ENCODE assay signal across 18 mouse cellular contexts in genomic region chr5:103526668-103527436, GRCm38 (mm10).
A peak's percentile ranks its signal among the peaks of the same experiment; 100 is the strongest.
DNase-seq lines count a peak whose midpoint lies in the region; ATAC-seq and TF ChIP-seq lines count a peak whose summit lies in the region.
"Had no signal": no experiment of that assay in that cellular context is flagged by ENCODE, and none has a peak within 500 bp of the region (broad histone marks: within the 10 kb centered on the region; RNA-seq: fewer than 3 reads in every experiment).

No protein-coding gene starts in this region.

- H3K4me3 ChIP-seq in forebrain, embryonic 14.5 days (ENCODE audit: low read depth, low read length), result no peak overlapping the region
- H3K4me3 ChIP-seq in forebrain, embryonic 16.5 days (replicated peaks; ENCODE audit: low read length), result no peak overlapping the region
- H3K4me3 ChIP-seq in kidney, embryonic 15.5 days (replicated peaks), result no peak overlapping the region
- H3K4me3 ChIP-seq in midbrain, embryonic 14.5 days (replicated peaks; ENCODE audit: low read depth, low read length), result no peak overlapping the region
- no peak overlapping the region for H3K4me3 ChIP-seq in midbrain, postnatal 0 days (ENCODE audit: low read depth, low read length)
- H3K4me3 ChIP-seq in liver, embryonic 11.5 days (ENCODE audit: low read depth, low read length), result no peak overlapping the region
- H3K4me3 ChIP-seq: embryonic facial prominence, embryonic 12.5 days; heart, adult 2 months; heart, embryonic 12.5 days; hindbrain, embryonic 15.5 days had no signal

- H3K27ac ChIP-seq in forebrain, embryonic 14.5 days (ENCODE audit: low read depth, low read length), result 0 out of 2 replicates have a peak overlapping the region, but pooled peaks have one; percentile 29
- no peak overlapping the region for H3K27ac ChIP-seq in forebrain, embryonic 16.5 days (ENCODE audit: low read length)
- 0 out of 2 replicates have a peak overlapping the region, but pooled peaks have one; percentile 24 for H3K27ac ChIP-seq in kidney, embryonic 15.5 days
- H3K27ac ChIP-seq in midbrain, embryonic 14.5 days (replicated peaks; ENCODE audit: low read depth, low read length), result no peak overlapping the region
- H3K27ac ChIP-seq in midbrain, postnatal 0 days (ENCODE audit: low read depth, low read length), result no peak overlapping the region
- no peak overlapping the region for H3K27ac ChIP-seq in liver, embryonic 11.5 days (ENCODE audit: low read depth, low read length)
- H3K27ac ChIP-seq: embryonic facial prominence, embryonic 12.5 days; heart, adult 2 months; hindbrain, embryonic 15.5 days had no signal

- no peaks in the 10 kb centered on the region for H3K27me3 ChIP-seq in forebrain, embryonic 14.5 days (replicated peaks; ENCODE audit: control insufficient read depth, insufficient read depth, low read length)
- no peaks in the 10 kb centered on the region for H3K27me3 ChIP-seq in forebrain, embryonic 16.5 days (replicated peaks; ENCODE audit: control insufficient read depth, insufficient read depth, low read length)
- no peaks in the 10 kb centered on the region for H3K27me3 ChIP-seq in kidney, embryonic 15.5 days
- no peaks in the 10 kb centered on the region for H3K27me3 ChIP-seq in midbrain, embryonic 14.5 days (ENCODE audit: control insufficient read depth, insufficient read depth, low read length)
- H3K27me3 ChIP-seq in midbrain, postnatal 0 days (ENCODE audit: insufficient read depth, low read length), result no peaks in the 10 kb centered on the region
- no peaks in the 10 kb centered on the region for H3K27me3 ChIP-seq in liver, embryonic 11.5 days (replicated peaks; ENCODE audit: control insufficient read depth, insufficient read depth, low read length)
- H3K27me3 ChIP-seq: embryonic facial prominence, embryonic 12.5 days; heart, embryonic 12.5 days; hindbrain, embryonic 15.5 days had no signal

- TF ChIP-seq CTCF in midbrain, postnatal 0 days (IDR thresholded peaks at IDR 0.05), result no peak
- no peak for TF ChIP-seq CTCF in brain, embryonic 14.5 days (IDR thresholded peaks at IDR 0.05; ENCODE audit: borderline replicate concordance, extremely low read depth, insufficient read depth, insufficient read length)

- H3K4me1 ChIP-seq in forebrain, embryonic 14.5 days (ENCODE audit: control insufficient read depth, insufficient read depth, low read length), result no peaks in the 10 kb centered on the region
- H3K4me1 ChIP-seq in forebrain, embryonic 16.5 days (replicated peaks; ENCODE audit: control insufficient read depth, insufficient read depth, low read length), result no peaks in the 10 kb centered on the region
- H3K4me1 ChIP-seq in kidney, embryonic 15.5 days, result no peaks in the 10 kb centered on the region
- no peaks in the 10 kb centered on the region; the same call in 1 of the 2 replicates for H3K4me1 ChIP-seq in midbrain, embryonic 14.5 days (ENCODE audit: control insufficient read depth, insufficient read depth, low read length)
- H3K4me1 ChIP-seq in midbrain, postnatal 0 days (ENCODE audit: insufficient read depth, low read length), result no peaks in the 10 kb centered on the region
- no peaks in the 10 kb centered on the region for H3K4me1 ChIP-seq in liver, embryonic 11.5 days (replicated peaks; ENCODE audit: control insufficient read depth, insufficient read depth, low read length)
- H3K4me1 ChIP-seq: embryonic facial prominence, embryonic 12.5 days; hindbrain, embryonic 15.5 days had no signal

- no peak overlapping the region for H3K4me2 ChIP-seq in forebrain, embryonic 14.5 days (ENCODE audit: low read length)
- H3K4me2 ChIP-seq in forebrain, embryonic 16.5 days (ENCODE audit: low read length), result no peak overlapping the region
- H3K4me2 ChIP-seq in kidney, embryonic 15.5 days, result no peak overlapping the region
- no peak overlapping the region for H3K4me2 ChIP-seq in midbrain, embryonic 14.5 days (ENCODE audit: low read length)
- H3K4me2 ChIP-seq in midbrain, postnatal 0 days (ENCODE audit: low read depth, low read length, poor library complexity, severe bottlenecking), result no peak overlapping the region
- no peak overlapping the region for H3K4me2 ChIP-seq in liver, embryonic 11.5 days
- H3K4me2 ChIP-seq: embryonic facial prominence, embryonic 12.5 days; heart, embryonic 12.5 days; hindbrain, embryonic 15.5 days had no signal

- H3K9ac ChIP-seq in forebrain, embryonic 14.5 days (ENCODE audit: low read length), result no peak overlapping the region
- no peak overlapping the region for H3K9ac ChIP-seq in forebrain, embryonic 16.5 days (replicated peaks; ENCODE audit: low read depth, low read length)
- H3K9ac ChIP-seq in kidney, embryonic 15.5 days, result no peak overlapping the region
- no peak overlapping the region for H3K9ac ChIP-seq in midbrain, embryonic 14.5 days (replicated peaks; ENCODE audit: low read length)
- H3K9ac ChIP-seq in midbrain, postnatal 0 days (replicated peaks; ENCODE audit: low read length, poor library complexity, severe bottlenecking), result no peak overlapping the region
- no peak overlapping the region for H3K9ac ChIP-seq in liver, embryonic 11.5 days (ENCODE audit: low read depth, low read length)
- H3K9ac ChIP-seq: embryonic facial prominence, embryonic 12.5 days; forebrain, postnatal 0 days; heart, embryonic 12.5 days; hindbrain, embryonic 15.5 days had no signal

- WGBS in forebrain, embryonic 14.5 days, result 82% methylated on average over 20 of the region's 20 CpGs
- 81% methylated on average over 20 of the region's 20 CpGs for WGBS in forebrain, embryonic 16.5 days
- WGBS in kidney, embryonic 15.5 days, result 85% methylated on average over 20 of the region's 20 CpGs
- WGBS in midbrain, embryonic 14.5 days, result 78% methylated on average over 20 of the region's 20 CpGs
- WGBS in midbrain, postnatal 0 days, result 63% methylated on average over 20 of the region's 20 CpGs
- 90% methylated on average over 20 of the region's 20 CpGs for WGBS in liver, embryonic 11.5 days

- no peak for DNase-seq in forebrain, embryonic 14.5 days (ENCODE audit: low spot score)
- DNase-seq in kidney, postnatal 10 days, result no peak
- peak; percentile 20 for DNase-seq in midbrain, embryonic 14.5 days
- DNase-seq in midbrain, postnatal 0 days (ENCODE audit: low spot score), result no peak
- peak; percentile 47 for DNase-seq in brain, embryonic 14.5 days (ENCODE audit: low read depth)
- DNase-seq in liver, embryonic 11.5 days (ENCODE audit: low spot score), result no peak
- DNase-seq: adrenal gland, postnatal 25 days; cerebellum, adult 11-12 months; cerebellum, adult 9-10 months; cerebellum, postnatal 25 days; forebrain, postnatal 0 days; gastrocnemius, postnatal 14 days; heart, adult 2 months had no signal

- H3K36me3 ChIP-seq in forebrain, embryonic 14.5 days (ENCODE audit: control insufficient read depth, insufficient read depth, low read length), result 0 out of 2 replicates have a peak, but pooled peaks cover 5% of the 10 kb centered on the region
- no peaks in the 10 kb centered on the region for H3K36me3 ChIP-seq in forebrain, embryonic 16.5 days (ENCODE audit: control insufficient read depth, insufficient read depth)
- H3K36me3 ChIP-seq in kidney, embryonic 15.5 days, result peaks cover 84% of the 10 kb centered on the region
- H3K36me3 ChIP-seq in midbrain, embryonic 14.5 days (ENCODE audit: control insufficient read depth, insufficient read depth, low read length), result peaks cover 15% of the 10 kb centered on the region
- H3K36me3 ChIP-seq in midbrain, postnatal 0 days (ENCODE audit: insufficient read depth, low read length), result no peaks in the 10 kb centered on the region
- no peaks in the 10 kb centered on the region; the same call in 1 of the 2 replicates for H3K36me3 ChIP-seq in liver, embryonic 11.5 days (ENCODE audit: control insufficient read depth, insufficient read depth, low read length)
- H3K36me3 ChIP-seq: hindbrain, embryonic 15.5 days had no signal

- ATAC-seq in forebrain, embryonic 14.5 days, result no peak
- no peak for ATAC-seq in forebrain, embryonic 16.5 days
- ATAC-seq in kidney, embryonic 15.5 days (replicated peaks; ENCODE audit: low FRiP score), result no peak
- no peak for ATAC-seq in midbrain, embryonic 14.5 days (ENCODE audit: low FRiP score, low TSS enrichment)
- ATAC-seq in midbrain, postnatal 0 days (ENCODE audit: low FRiP score), result no peak
- ATAC-seq in liver, embryonic 11.5 days (replicated peaks; ENCODE audit: low FRiP score), result no peak
- ATAC-seq: forebrain, postnatal 0 days had no signal

- no peak for TF ChIP-seq POLR2A in brain, embryonic 14.5 days (IDR thresholded peaks at IDR 0.05; ENCODE audit: borderline replicate concordance, extremely low read depth, insufficient read depth, insufficient read length, poor library complexity, severe bottlenecking)

- H3K9me3 ChIP-seq in forebrain, embryonic 14.5 days (replicated peaks; ENCODE audit: control insufficient read depth, low read length), result no peaks in the 10 kb centered on the region
- H3K9me3 ChIP-seq in forebrain, embryonic 16.5 days (ENCODE audit: control insufficient read depth, low read length), result no peaks in the 10 kb centered on the region
- H3K9me3 ChIP-seq in kidney, embryonic 15.5 days (replicated peaks), result no peaks in the 10 kb centered on the region
- H3K9me3 ChIP-seq in midbrain, embryonic 14.5 days (ENCODE audit: control insufficient read depth, low read length), result no peaks in the 10 kb centered on the region
- no peaks in the 10 kb centered on the region for H3K9me3 ChIP-seq in midbrain, postnatal 0 days (ENCODE audit: low read length)
- H3K9me3 ChIP-seq in liver, embryonic 11.5 days (ENCODE audit: control insufficient read depth, low read length), result no peaks in the 10 kb centered on the region
- H3K9me3 ChIP-seq: embryonic facial prominence, embryonic 12.5 days; heart, embryonic 12.5 days; hindbrain, embryonic 15.5 days had no signal

Comparison
In these comparisons a context has a peak if more than half of its experiments do, and no peak if none do; other contexts are left out.
1. DNase-seq: peak in midbrain, embryonic 14.5 days (single experiment) and brain, embryonic 14.5 days (single experiment); none in forebrain, embryonic 14.5 days (single experiment), kidney, postnatal 10 days (single experiment), midbrain, postnatal 0 days (single experiment) and liver, embryonic 11.5 days (single experiment).
2. H3K27ac ChIP-seq: peak in forebrain, embryonic 14.5 days (single experiment) and kidney, embryonic 15.5 days (single experiment); none in forebrain, embryonic 16.5 days (single experiment), midbrain, embryonic 14.5 days (single experiment), midbrain, postnatal 0 days (single experiment) and liver, embryonic 11.5 days (single experiment).